Mouse (Mus musculus): ENCODE results near the gene Psmb3.

Psmb3 gene

GRCm38 (mm10) chr11:97666794-97667193 is 36.4 kb upstream of the Psmb3 start:
- DNase-seq (ENCODE audit: low spot score in 2 of 2), result no peak

DNA sequence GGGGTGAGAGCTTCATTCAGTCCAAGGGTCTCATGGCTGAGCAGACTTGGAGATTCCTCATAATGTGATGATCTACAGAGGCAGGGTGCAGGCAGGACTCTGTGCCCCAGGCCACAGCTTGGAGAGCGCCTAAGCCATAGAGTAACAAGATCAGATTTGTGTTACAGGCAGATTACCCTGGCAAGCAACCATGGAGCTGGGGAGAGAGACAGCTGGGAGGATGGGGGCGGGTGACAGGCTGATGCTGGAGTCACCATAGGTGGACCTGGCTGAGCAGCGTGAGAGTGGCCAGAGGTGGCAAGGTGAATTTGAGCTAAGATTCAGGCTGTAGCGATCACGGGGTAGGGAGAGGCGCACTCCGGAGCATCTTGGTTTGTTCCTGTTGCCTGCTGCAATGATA is 35.0 kb upstream of the Psmb3 start:
- no peak for DNase-seq (ENCODE audit: low spot score in 2 of 2)

DNA sequence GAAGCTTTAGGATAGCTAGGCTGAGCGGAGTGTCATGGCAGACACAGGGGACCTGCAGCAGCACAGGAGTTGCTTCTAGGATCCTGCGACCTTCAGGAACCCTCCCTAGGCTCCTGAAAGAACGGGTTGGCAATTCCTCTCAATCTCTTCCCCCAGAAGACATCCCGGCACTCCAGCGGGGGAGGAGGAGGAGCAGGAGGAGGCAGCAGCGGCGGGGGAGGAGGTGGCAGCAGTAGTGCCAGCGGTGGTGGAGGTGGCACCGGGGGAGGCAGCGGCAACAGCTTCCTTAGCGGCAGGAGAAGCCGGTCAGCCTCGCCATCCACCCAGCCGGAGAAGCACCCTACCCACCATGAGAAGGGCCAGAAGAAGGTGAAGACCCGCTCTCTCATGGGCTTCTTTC is 33.9 kb upstream of the Psmb3 start:
- no peak for DNase-seq (ENCODE audit: low spot score in 2 of 2)

- no peak for DNase-seq (ENCODE audit: low spot score in 2 of 2)
Measured at GRCm38 (mm10) chr11:97669829-97670228, 33.4 kb upstream of the Psmb3 start.

GRCm38 (mm10) chr11:97670234-97671176 is 32.7 kb upstream of the Psmb3 start:
- DNase-seq (ENCODE audit: low spot score in 2 of 2), result no peak

DNA sequence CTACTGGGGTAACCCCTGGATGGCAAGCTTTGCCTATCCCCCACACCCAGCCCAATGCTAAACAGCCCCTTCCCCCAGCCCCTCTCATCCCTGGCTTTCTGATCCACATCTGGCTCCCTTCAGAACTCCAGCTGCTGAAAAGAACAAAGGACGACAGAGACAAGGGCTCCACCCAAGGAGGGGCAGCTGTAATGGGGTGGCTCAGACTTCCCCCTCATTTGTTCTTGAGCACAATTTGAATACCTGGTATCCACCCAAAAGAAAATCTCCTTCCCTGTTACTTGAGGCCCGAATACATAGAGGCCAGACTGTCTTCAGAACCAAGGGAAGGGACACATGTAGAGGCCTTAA is 32.0 kb upstream of the Psmb3 start:
- DNase-seq (ENCODE audit: low spot score in 2 of 2), result no peak

- no peak for DNase-seq (ENCODE audit: low spot score in 2 of 2)
Measured at GRCm38 (mm10) chr11:97673148-97673547, 30.1 kb upstream of the Psmb3 start.

GRCm38 (mm10) chr11:97676050-97676754 is 27.0 kb upstream of the Psmb3 start:
- no peak for DNase-seq (ENCODE audit: low spot score in 2 of 2)

- no peak for DNase-seq (ENCODE audit: low spot score in 2 of 2)
Measured at GRCm38 (mm10) chr11:97677381-97677780, 25.8 kb upstream of the Psmb3 start.

DNA sequence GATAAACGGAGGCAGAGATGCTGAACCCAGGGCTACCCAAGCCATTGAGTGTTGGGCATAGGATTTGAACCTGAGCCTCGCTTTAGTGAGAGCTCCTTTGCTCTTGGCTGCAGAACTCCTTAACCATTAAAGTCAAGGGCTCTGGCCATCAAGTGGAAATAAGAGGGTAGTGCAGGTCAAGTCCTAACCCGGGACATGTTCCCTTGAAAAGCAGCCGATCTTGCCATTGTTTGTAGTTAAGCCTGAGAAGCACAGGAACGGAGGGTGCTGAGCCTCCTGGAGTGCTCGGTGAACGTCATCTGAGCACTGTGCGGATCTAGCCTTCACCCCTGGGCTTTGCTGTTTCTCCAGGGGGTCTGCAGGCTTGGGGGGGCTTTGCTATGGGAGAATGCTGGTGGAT is 25.4 kb upstream of the Psmb3 start:
- no peak for DNase-seq (ENCODE audit: low spot score in 2 of 2)

GRCm38 (mm10) chr11:97678301-97678700 is 24.9 kb upstream of the Psmb3 start:
- no peak for DNase-seq (ENCODE audit: low spot score in 2 of 2)

- no peak for DNase-seq (ENCODE audit: low spot score in 2 of 2)
Measured at GRCm38 (mm10) chr11:97680430-97680829, 22.8 kb upstream of the Psmb3 start.

DNA sequence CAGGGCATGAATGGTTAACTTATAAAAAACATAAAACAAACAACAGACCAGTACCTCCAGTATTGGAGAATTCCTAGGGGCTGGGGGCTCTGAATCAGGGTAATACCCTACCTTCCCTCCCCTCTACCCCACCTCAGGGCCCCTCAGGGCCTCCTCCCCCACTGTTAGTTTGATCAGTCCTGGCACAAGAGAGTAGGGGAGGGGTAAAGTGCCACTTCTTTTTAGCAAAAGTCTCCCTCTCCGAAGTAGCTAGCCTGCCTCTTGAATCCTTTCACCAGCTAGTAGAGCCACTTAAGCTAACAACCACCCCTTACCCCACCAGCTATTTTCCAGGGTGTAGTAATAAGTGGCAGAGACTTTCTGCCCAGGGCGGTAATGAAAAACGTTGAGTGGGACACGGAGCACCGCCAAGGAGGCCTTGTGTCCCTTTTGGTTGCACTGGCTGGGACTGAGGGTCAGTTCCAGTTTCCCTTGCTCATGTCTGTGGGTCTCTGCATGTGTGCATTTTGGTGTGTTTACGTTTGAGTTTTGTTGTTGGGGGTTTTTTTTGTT is 20.6 kb upstream of the Psmb3 start:
- no peak for DNase-seq (ENCODE audit: low spot score in 2 of 2)

DNA sequence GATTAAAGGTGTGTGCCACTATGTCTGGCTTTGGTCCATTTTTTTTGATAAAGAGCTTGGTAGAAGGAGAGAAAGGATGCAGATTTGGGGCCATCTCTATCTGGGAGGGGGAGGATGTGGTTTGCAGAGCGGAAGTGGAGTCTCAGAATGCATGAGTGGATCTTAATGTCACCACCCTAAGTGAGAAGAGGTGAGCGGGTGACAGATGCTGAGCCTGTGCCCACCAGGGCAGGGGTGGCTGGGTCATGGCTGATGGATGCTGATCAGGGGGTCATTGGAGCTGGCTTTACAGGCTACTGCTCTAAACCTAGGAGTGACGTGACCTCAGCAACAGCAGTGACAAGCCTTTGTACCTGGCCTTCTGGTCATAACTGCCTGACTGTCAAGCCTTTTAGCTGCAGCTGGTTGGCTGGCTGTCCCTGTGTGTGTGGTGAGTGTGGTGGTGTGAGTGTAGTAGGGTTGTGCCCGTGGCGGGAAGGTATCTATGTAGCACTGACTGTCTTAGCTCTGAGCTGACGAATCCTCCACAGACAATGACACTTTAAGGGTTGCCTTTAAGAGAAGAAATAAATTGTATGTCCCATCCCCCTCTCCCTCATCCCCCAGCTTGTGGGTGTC is 19.0 kb upstream of the Psmb3 start:
- DNase-seq (ENCODE audit: low spot score in 2 of 2), result peak in 1 of 2 experiments; percentile 40

GRCm38 (mm10) chr11:97684766-97685165 is 18.4 kb upstream of the Psmb3 start:
- DNase-seq (ENCODE audit: low spot score in 2 of 2), result no peak

DNA sequence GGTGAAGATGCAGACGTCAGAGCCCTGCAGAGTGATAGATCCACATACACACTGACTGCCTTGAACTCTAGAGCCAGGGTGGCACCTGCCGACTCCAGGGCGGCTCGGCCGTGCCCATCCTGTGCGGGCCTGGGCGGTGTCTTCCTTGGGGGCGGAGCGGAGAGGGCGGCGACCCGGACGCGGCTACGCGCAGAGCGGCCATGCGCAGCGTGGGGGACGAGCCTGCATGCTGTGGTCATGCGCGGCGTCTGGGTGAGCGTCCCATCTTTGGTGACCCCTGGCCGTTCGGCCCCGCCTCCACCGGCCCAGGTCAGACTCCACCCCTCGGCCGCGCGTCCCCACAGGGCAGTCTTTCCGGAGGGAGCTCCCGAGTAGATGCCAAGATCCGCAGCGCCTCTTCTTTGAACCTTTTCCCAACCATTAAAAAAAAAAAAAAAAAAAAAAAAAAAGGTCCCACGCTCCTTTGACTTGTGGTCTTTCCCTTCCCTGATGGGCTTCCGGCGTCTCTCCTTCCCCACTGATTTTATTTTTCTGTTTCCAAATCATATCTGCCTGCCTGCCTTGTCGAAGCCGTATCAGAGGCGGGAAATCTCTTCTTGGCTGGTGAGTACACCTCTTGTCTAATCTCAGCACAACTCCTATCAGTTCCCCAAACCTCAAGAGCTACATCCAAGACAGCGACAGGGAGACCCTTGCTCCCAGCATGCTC is 17.4 kb upstream of the Psmb3 start, which contains the start of gene Cisd3:
Cisd3 (plus strand) TSS at position 214 of the 709 bp plus-strand sequence.
- DNase-seq (ENCODE audit: low spot score in 2 of 2), result peak; percentile 78 to 90

DNA sequence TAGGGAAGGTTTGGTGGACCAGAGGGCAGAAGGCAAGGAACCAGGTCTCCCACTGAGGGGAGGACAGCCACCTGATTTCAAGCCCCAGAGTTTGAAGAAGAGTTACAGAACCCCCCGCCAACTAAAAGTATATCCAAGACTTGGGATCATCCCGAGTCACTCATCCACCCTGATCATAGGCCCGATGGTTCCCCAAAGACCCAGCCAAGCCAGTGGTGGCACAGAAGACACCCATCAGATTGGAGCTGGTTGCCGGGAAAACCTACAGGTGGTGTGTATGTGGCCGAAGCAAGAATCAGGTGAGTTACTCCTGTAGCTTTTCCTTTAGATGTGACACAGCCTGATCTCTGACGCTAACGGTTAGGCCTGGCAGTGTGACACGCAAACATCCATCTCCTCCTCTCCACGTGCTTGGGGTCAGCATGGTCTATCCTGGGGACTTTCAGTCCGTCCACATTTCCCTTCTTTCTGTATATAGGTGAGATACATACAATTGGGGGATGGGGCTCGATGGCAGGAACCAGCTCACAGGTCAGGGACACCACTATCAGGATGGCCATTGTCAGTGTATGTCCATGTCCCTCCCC is 16.8 kb upstream of the Psmb3 start:
- no peak for DNase-seq (ENCODE audit: low spot score in 2 of 2)

DNA sequence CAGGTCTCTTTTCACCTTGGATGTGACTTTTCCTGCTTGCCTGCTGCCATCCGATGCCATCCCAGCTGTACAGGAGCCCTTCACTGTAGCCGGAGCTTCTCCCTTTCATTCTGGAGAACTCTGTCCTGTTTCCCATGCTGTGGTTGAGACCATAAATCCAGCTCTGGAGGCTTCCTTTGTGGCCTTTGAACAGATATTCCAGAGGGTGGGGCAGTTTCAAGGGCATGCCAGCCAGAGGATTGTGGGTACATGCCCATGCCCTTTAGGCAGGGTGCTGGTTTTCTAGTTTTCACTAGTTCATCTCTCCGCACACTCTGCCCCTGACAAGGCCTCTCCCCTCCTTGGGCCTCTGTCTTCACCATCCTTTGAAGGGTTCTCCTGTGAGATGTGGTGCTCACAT is 16.1 kb upstream of the Psmb3 start:
- DNase-seq (ENCODE audit: low spot score in 2 of 2), result no peak

GRCm38 (mm10) chr11:97689861-97690260 is 13.3 kb upstream of the Psmb3 start:
- DNase-seq (ENCODE audit: low spot score in 2 of 2), result peak; percentile 65 to 90

DNA sequence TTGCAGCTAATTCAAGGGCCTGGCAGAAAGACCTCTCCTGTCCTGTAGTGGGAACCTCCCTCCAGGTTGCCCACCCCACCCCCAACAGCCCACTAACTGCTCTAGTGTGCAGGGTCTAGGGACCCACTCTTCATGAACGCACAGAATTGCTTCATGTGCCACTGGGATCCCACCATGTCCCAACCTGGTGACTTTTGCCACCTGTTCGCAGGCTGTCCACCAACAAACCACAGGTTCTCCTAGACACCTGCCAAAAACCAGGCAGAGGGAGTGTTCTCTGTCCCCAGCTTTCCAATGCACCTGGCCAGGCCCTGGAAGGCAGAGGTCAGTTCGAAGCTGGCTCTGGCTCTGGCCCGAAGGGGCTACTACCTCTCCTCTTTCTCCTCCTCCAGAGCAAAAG is 8.8 kb upstream of the Psmb3 start:
- DNase-seq (ENCODE audit: low spot score in 2 of 2), result no peak
